Mouse (Mus musculus) embryonic facial prominence, embryonic 13.5 days (tissue): ENCODE measurements at regions not wholly inside any gene's neighbourhood (a gene's known extent, or its start where the extent isn't known, plus 50 kb on each side); places are given as distances from the start of the nearest gene placed in this dataset.

Experiments
- ATAC-seq: fragments of 200-750 bp; cut with Nextera tagmentation; 2 replicates; pipeline ENCODE4 v1.8.0; 2017; ENCODE audit warnings: low read depth; ENCODE audit not compliant: insufficient number of reproducible peaks, insufficient read depth, low FRiP score, low TSS enrichment
- H3K27ac ChIP-seq: fragments of 300-500 bp; sonication (generic); 2 replicates; pipeline ENCODE4 v1.5.1; 2015; ENCODE audit warnings: moderate library complexity, mild to moderate bottlenecking, inconsistent platforms
- H3K27me3 ChIP-seq: fragments of 300-500 bp; sonication (generic); 2 replicates; pipeline ENCODE4 v1.6.1; 2015; ENCODE audit warnings: mild to moderate bottlenecking, inconsistent platforms
- H3K36me3 ChIP-seq: fragments of 300-500 bp; sonication (generic); 2 replicates; pipeline ENCODE4 v1.6.1; 2015; ENCODE audit warnings: mild to moderate bottlenecking, inconsistent platforms
- H3K4me1 ChIP-seq: fragments of 300-500 bp; sonication (generic); 2 replicates; pipeline ENCODE4 v1.6.1; 2015; ENCODE audit warnings: inconsistent platforms
- H3K4me2 ChIP-seq: fragments of 300-500 bp; sonication (generic); 2 replicates; pipeline ENCODE4 v1.6.1; 2015; ENCODE audit warnings: moderate library complexity, mild to moderate bottlenecking, inconsistent platforms
- H3K4me3 ChIP-seq: fragments of 300-500 bp; sonication (generic); 2 replicates; pipeline ENCODE4 v1.5.1; 2015; ENCODE audit warnings: mild to moderate bottlenecking, inconsistent platforms
- H3K9ac ChIP-seq: fragments of 300-500 bp; sonication (generic); 2 replicates; pipeline ENCODE4 v1.6.1; 2015; ENCODE audit warnings: mild to moderate bottlenecking, inconsistent platforms
- H3K9me3 ChIP-seq: fragments of 300-500 bp; sonication (generic); 2 replicates; pipeline ENCODE4 v1.6.1; 2016; ENCODE audit warnings: inconsistent platforms
- whole genome bisulfite sequencing: fragments of 180-500 bp; shearing (Covaris S2); methylation state at CpG from one replicate; pipeline ENCODE4 v1.1.7; 2015; ENCODE audit warnings: mixed read lengths; 5-methylcytosine and 5-hydroxymethylcytosine counted together

GRCm38 (mm10) chr10:93375007-93375711 lies 64.2 kb upstream of the Elk3 start:
- Histone ChIP-seq H3K9ac (no peak overlapping the region), H3K27me3 (no peaks in the 10 kb centered on the region), H3K9me3 (no peaks in the 10 kb centered on the region; the same call in 1 of the 2 replicates), H3K4me1 (no peaks in the 10 kb centered on the region), H3K4me2 (no peak overlapping the region), H3K4me3 (no peak overlapping the region), H3K36me3 (no peaks in the 10 kb centered on the region), H3K27ac (peak overlapping the region; percentile 51; the same call in 1 of the 2 replicates)
- WGBS, result 37% methylated on average over 13 of the region's 13 CpGs
- no peak for ATAC-seq

DNA sequence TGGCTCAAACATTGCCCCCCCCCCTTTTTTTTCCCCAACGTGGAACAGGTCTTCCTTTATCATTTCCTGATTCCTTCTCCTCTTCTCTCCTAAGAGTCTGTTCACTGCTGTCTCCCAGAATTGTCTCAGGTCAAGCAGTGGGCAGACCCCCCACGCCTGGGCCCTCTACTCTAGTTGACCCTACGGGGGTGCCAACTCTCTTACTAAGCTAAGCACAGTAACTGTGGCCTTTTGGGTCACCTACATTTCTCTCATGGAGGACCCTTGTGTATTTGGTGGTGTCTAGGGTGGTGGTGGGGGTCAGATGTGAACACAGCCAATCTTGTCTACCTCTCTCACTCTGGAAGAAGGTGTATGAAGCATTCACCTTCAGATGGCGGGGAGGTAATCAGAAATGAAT lies 64.8 kb upstream of the Elk3 start:
- no peak overlapping the region for H3K4me2 ChIP-seq
- H3K4me3 ChIP-seq, result no peak overlapping the region
- no peaks in the 10 kb centered on the region; the same call in 1 of the 2 replicates for H3K9me3 ChIP-seq
- H3K27ac ChIP-seq, result peak overlapping the region; percentile 51; the same call in 1 of the 2 replicates
- ATAC-seq, result no peak
- no peaks in the 10 kb centered on the region for H3K4me1 ChIP-seq
- H3K36me3 ChIP-seq, result no peaks in the 10 kb centered on the region
- WGBS, result 70% methylated on average over 4 of the region's 4 CpGs
- H3K27me3 ChIP-seq, result no peaks in the 10 kb centered on the region
- no peak overlapping the region for H3K9ac ChIP-seq

- Histone ChIP-seq H3K9ac (no peak overlapping the region), H3K4me1 (no peaks in the 10 kb centered on the region), H3K4me2 (no peak overlapping the region), H3K27ac (no peak overlapping the region), H3K36me3 (no peaks in the 10 kb centered on the region), H3K4me3 (no peak overlapping the region), H3K27me3 (no peaks in the 10 kb centered on the region), H3K9me3 (no peaks in the 10 kb centered on the region; the same call in 1 of the 2 replicates)
- WGBS, result 44% methylated on average over 7 of the region's 7 CpGs
- no peak for ATAC-seq
Measured at GRCm38 (mm10) chr10:93376457-93376941, 65.6 kb upstream of the Elk3 start.

GRCm38 (mm10) chr10:93389276-93389675 lies 63.9 kb upstream of the Lta4h start:
- no peaks in the 10 kb centered on the region for H3K9me3 ChIP-seq
- no peak for ATAC-seq
- no peak overlapping the region for H3K9ac ChIP-seq
- H3K4me2 ChIP-seq, result no peak overlapping the region
- H3K27me3 ChIP-seq, result no peaks in the 10 kb centered on the region
- H3K27ac ChIP-seq, result no peak overlapping the region
- WGBS, result 88% methylated on average over 6 of the region's 6 CpGs
- H3K36me3 ChIP-seq, result no peaks in the 10 kb centered on the region
- no peaks in the 10 kb centered on the region for H3K4me1 ChIP-seq
- no peak overlapping the region for H3K4me3 ChIP-seq

DNA sequence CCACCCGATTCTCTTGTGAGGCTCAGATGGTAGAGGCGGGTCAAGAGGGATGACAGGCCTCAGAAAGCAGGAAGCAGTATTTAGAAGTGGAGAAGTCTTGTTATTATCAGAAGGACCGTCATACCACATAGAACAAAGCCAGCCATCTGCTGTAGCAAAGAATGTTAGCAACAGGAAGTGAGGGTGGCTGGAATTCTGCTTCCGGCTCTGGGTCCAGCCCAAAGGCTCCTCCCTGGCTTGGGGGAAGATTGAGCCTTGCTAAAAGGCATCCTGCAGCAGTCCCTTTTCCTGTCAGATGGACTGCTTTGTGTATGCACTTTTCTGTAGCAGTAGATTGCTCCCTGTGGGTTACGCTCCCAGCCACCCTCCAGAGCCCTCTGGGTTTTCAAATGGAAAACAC lies 61.9 kb upstream of the Lta4h start:
- H3K9ac ChIP-seq, result no peak overlapping the region
- no peaks in the 10 kb centered on the region for H3K9me3 ChIP-seq
- H3K27me3 ChIP-seq, result no peaks in the 10 kb centered on the region
- no peak overlapping the region for H3K4me2 ChIP-seq
- H3K4me1 ChIP-seq, result peaks cover 5% of the 10 kb centered on the region; the same call in 1 of the 2 replicates
- WGBS, result 60% methylated on average over 5 of the region's 5 CpGs
- no peak for ATAC-seq
- H3K4me3 ChIP-seq, result no peak overlapping the region
- no peaks in the 10 kb centered on the region for H3K36me3 ChIP-seq
- no peak overlapping the region for H3K27ac ChIP-seq

GRCm38 (mm10) chr10:93393902-93394301 lies 59.3 kb upstream of the Lta4h start:
- Histone ChIP-seq H3K27ac (no peak overlapping the region), H3K4me2 (no peak overlapping the region), H3K4me3 (no peak overlapping the region), H3K9me3 (no peaks in the 10 kb centered on the region), H3K4me1 (peaks cover 5% of the 10 kb centered on the region; the same call in 1 of the 2 replicates), H3K36me3 (no peaks in the 10 kb centered on the region), H3K27me3 (no peaks in the 10 kb centered on the region), H3K9ac (no peak overlapping the region)
- ATAC-seq, result no peak
- 58% methylated on average over 1 of the region's 1 CpGs for WGBS

GRCm38 (mm10) chr10:93397711-93398110 lies 55.5 kb upstream of the Lta4h start:
- no peak overlapping the region for H3K4me2 ChIP-seq
- ATAC-seq, result no peak
- H3K9ac ChIP-seq, result no peak overlapping the region
- 75% methylated on average over 5 of the region's 5 CpGs for WGBS
- H3K4me3 ChIP-seq, result no peak overlapping the region
- H3K36me3 ChIP-seq, result no peaks in the 10 kb centered on the region
- H3K27me3 ChIP-seq, result no peaks in the 10 kb centered on the region
- H3K9me3 ChIP-seq, result no peaks in the 10 kb centered on the region
- peaks cover 5% of the 10 kb centered on the region; the same call in 1 of the 2 replicates for H3K4me1 ChIP-seq
- H3K27ac ChIP-seq, result no peak overlapping the region

DNA sequence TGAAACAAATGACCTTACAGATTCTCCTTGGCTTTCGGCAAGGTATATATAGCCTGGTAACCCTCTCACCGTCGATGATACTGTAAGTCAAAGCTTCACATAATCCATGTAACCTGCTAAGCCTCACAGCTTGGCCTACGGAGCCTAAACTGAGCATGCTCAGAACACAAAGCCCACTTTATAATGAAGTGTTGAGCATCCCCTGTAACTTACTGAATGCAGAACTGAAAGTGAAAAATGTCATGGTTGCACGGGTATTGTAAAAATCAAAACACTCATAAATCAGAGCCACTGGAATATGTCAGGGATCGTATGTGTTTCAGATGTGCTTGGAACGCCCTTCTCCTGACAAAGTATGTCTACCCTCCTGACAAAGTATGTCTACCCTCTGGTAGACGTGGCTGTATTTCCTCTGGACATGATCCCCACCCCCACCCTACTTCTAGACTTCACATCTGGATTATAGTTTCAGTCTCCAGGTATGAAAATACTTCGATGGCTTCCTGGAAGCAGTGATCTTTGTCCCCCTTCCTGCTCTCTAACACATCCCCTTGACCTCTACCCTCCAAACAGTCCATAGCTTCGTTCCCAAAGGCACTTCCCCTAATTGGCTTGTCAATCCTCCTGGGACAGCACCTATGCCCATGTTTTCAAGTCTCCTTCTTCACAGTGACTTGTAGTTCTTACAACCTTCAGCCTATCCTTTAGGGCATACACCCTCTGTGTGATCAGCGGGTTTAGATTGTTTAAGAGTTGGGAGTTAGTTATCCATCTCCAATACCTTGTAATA lies 54.5 kb upstream of the Lta4h start:
- Histone ChIP-seq H3K27ac (no peak overlapping the region), H3K9ac (no peak overlapping the region), H3K36me3 (no peaks in the 10 kb centered on the region), H3K27me3 (no peaks in the 10 kb centered on the region), H3K4me1 (peaks cover 5% of the 10 kb centered on the region; the same call in 1 of the 2 replicates), H3K9me3 (no peaks in the 10 kb centered on the region), H3K4me3 (no peak overlapping the region), H3K4me2 (no peak overlapping the region)
- no peak for ATAC-seq
- WGBS, result 76% methylated on average over 11 of the region's 11 CpGs

- ATAC-seq, result no peak
- no peaks in the 10 kb centered on the region for H3K36me3 ChIP-seq
- H3K27me3 ChIP-seq, result no peaks in the 10 kb centered on the region
- WGBS, result 63% methylated on average over 5 of the region's 5 CpGs
- H3K4me3 ChIP-seq, result no peak overlapping the region
- no peak overlapping the region for H3K9ac ChIP-seq
- H3K9me3 ChIP-seq, result no peaks in the 10 kb centered on the region
- H3K4me2 ChIP-seq, result no peak overlapping the region
- H3K4me1 ChIP-seq, result no peaks in the 10 kb centered on the region
- H3K27ac ChIP-seq, result no peak overlapping the region
Measured at GRCm38 (mm10) chr10:93402689-93403509, 50.3 kb upstream of the Lta4h start.
